Mouse (Mus musculus): ENCODE measurements around the gene Fcgrt. TPM values are rescaled to one million over a fixed set of nuclear protein-coding genes. Genes with fewer than 3 reads are reported as not detected.
A peak's percentile ranks its signal among the peaks of the same experiment; 100 is the strongest.

The Fcgrt gene
- polyA plus RNA-seq, 1 experiment from 2014 or later, result 16.1 TPM

DNA sequence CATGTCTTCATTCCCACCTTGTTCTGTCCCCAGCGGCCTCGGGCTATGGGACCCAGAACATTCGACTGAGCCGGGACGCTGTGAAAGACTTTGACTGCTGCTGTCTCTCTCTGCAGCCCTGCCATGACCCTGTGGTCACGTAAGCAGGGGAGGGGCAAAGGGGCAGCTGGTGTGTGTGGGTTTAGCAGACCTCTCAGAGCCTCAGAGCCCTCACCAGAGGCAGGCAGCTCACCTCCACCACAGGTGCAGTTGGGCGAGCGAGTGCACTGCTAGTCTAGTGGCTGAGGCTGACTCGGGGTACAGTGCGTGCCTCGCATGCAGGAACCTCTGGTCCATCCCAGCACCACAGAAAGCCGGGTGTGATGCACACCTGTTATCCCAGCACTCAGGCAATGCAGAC is 29.7 kb downstream of the Fcgrt start:
- no peaks in the 10 kb centered on the region for H3K9me3 ChIP-seq (ENCODE audit: control insufficient read depth, low read length)
- H3K27me3 ChIP-seq (ENCODE audit: control insufficient read depth, insufficient read depth, low read length), result no peaks in the 10 kb centered on the region
- H3K36me3 ChIP-seq (ENCODE audit: control insufficient read depth, insufficient read depth, low read length), result peaks cover 3% of the 10 kb centered on the region; the same call in 1 of the 2 replicates
- H3K27ac ChIP-seq (ENCODE audit: low read depth, low read length), result no peak overlapping the region
- 94% methylated on average over 12 of the region's 12 CpGs for WGBS
- ATAC-seq (ENCODE audit: low FRiP score) (no peak), DNase-seq (ENCODE audit: low spot score, missing footprints) (peak; percentile 44)
- H3K4me2 ChIP-seq, result no peak overlapping the region
- H3K9ac ChIP-seq (ENCODE audit: low read length), result no peak overlapping the region
- H3K4me3 ChIP-seq (ENCODE audit: low read depth, low read length), result no peak overlapping the region
- H3K4me1 ChIP-seq (ENCODE audit: control insufficient read depth, insufficient read depth, low read length), result no peaks in the 10 kb centered on the region

DNA sequence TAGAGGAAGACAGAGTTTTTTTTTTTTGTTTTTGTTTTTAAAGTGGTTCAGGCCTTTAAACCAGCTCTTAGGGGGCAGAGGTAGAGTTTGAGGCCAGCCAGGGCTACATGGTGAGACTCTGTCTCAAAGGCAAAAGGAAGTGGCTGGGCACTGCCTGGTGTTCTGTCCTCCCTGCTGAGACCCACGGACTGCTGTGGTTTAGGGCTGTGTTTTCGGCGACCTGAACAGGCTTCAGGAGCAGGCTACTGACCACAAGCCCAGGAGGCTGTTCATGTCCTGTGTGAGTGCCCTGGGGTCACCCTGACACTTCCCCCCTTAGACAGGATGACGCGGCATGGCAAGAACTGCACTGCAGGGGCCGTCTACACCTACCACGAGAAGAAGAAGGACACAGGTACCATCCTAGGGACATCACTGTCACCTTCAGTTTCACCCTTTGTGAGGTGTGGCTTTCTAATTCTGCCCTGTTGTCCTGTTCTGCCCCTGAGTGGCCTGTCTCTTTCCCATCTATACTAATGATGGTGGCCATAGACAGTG is 30.4 kb downstream of the Fcgrt start:
- H3K36me3 ChIP-seq (ENCODE audit: control insufficient read depth, insufficient read depth, low read length), result peaks cover 3% of the 10 kb centered on the region; the same call in 1 of the 2 replicates
- DNase-seq (ENCODE audit: low spot score, missing footprints) (peak; percentile 6), ATAC-seq (ENCODE audit: low FRiP score) (no peak)
- H3K9me3 ChIP-seq (ENCODE audit: control insufficient read depth, low read length), result no peaks in the 10 kb centered on the region
- no peaks in the 10 kb centered on the region for H3K27me3 ChIP-seq (ENCODE audit: control insufficient read depth, insufficient read depth, low read length)
- H3K9ac ChIP-seq (ENCODE audit: low read length), result no peak overlapping the region
- no peak overlapping the region for H3K27ac ChIP-seq (ENCODE audit: low read depth, low read length)
- no peak overlapping the region for H3K4me2 ChIP-seq
- 79% methylated on average over 7 of the region's 7 CpGs for WGBS
- no peaks in the 10 kb centered on the region for H3K4me1 ChIP-seq (ENCODE audit: control insufficient read depth, insufficient read depth, low read length)
- no peak overlapping the region for H3K4me3 ChIP-seq (ENCODE audit: low read depth, low read length)

DNA sequence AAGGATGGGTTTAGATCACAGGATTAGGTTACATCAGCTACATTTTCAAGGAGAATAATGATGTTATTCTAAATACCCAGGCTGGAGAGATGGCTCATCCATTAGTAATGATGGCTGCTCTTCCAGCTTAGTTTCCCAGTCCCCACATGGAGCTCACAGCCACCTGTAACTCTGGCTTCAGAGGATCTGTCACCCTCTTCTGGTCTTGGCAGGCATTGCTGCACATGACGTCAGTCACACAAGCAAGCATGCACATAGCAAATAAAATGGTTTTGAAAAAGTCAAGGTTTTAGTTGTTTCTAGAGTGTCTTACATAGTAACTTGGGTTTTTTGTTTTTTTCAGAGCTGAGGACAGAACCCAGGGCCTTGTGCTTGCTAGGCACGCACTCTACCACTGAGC is 31.4 kb downstream of the Fcgrt start:
- DNase-seq (ENCODE audit: low spot score, missing footprints) (peak; percentile 73), ATAC-seq (ENCODE audit: low FRiP score) (no peak)
- Histone ChIP-seq H3K27ac (ENCODE audit: low read depth, low read length) (no peak overlapping the region), H3K4me2 (no peak overlapping the region), H3K4me1 (ENCODE audit: control insufficient read depth, insufficient read depth, low read length) (no peaks in the 10 kb centered on the region), H3K36me3 (ENCODE audit: control insufficient read depth, insufficient read depth, low read length) (peaks cover 3% of the 10 kb centered on the region; the same call in 1 of the 2 replicates), H3K4me3 (ENCODE audit: low read depth, low read length) (no peak overlapping the region), H3K9ac (ENCODE audit: low read length) (no peak overlapping the region), H3K27me3 (ENCODE audit: control insufficient read depth, insufficient read depth, low read length) (no peaks in the 10 kb centered on the region), H3K9me3 (ENCODE audit: control insufficient read depth, low read length) (no peaks in the 10 kb centered on the region)
- 71% methylated on average over 2 of the region's 2 CpGs for WGBS

GRCm38 (mm10) chr7:45069671-45070070 is 34.0 kb downstream of the Fcgrt start:
- H3K4me3 ChIP-seq (ENCODE audit: low read depth, low read length), result no peak overlapping the region
- WGBS, result 97% methylated on average over 2 of the region's 2 CpGs
- H3K36me3 ChIP-seq (ENCODE audit: control insufficient read depth, insufficient read depth, low read length), result no peaks in the 10 kb centered on the region
- no peak overlapping the region for H3K9ac ChIP-seq (ENCODE audit: low read length)
- no peak overlapping the region for H3K4me2 ChIP-seq
- no peaks in the 10 kb centered on the region for H3K4me1 ChIP-seq (ENCODE audit: control insufficient read depth, insufficient read depth, low read length)
- peak; percentile 2 for DNase-seq (ENCODE audit: low spot score, missing footprints)
- no peaks in the 10 kb centered on the region for H3K27me3 ChIP-seq (ENCODE audit: control insufficient read depth, insufficient read depth, low read length)
- H3K27ac ChIP-seq (ENCODE audit: low read depth, low read length), result no peak overlapping the region
- no peak for ATAC-seq (ENCODE audit: low FRiP score)
- H3K9me3 ChIP-seq (ENCODE audit: control insufficient read depth, low read length), result no peaks in the 10 kb centered on the region

DNA sequence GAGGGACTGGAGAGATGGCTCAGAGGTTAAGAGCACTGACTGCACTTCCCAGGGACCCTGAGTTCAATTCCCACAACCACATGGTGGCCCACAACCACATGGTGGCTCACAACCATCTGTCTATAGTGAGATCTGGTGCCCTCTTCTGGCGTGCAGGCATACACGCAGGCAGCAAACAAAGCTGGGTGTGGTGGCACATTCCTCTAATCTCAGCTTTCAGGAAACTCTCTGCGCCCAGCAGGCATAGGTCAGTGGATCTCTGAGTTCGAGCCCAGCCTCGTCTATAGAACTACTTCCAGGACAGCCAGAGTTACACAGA is 35.7 kb downstream of the Fcgrt start:
- DNase-seq (ENCODE audit: low spot score, missing footprints) (peak; percentile 84), ATAC-seq (ENCODE audit: low FRiP score) (no peak)
- Histone ChIP-seq H3K36me3 (ENCODE audit: control insufficient read depth, insufficient read depth, low read length) (no peaks in the 10 kb centered on the region), H3K4me2 (no peak overlapping the region), H3K9ac (ENCODE audit: low read length) (no peak overlapping the region), H3K9me3 (ENCODE audit: control insufficient read depth, low read length) (no peaks in the 10 kb centered on the region), H3K27me3 (ENCODE audit: control insufficient read depth, insufficient read depth, low read length) (no peaks in the 10 kb centered on the region), H3K27ac (ENCODE audit: low read depth, low read length) (no peak overlapping the region), H3K4me3 (ENCODE audit: low read depth, low read length) (no peak overlapping the region), H3K4me1 (ENCODE audit: control insufficient read depth, insufficient read depth, low read length) (peaks cover 5% of the 10 kb centered on the region; the same call in 1 of the 2 replicates)
- WGBS, result 30% methylated on average over 5 of the region's 5 CpGs

- Histone ChIP-seq H3K4me3 (ENCODE audit: low read depth, low read length) (no peak overlapping the region), H3K4me1 (ENCODE audit: control insufficient read depth, insufficient read depth, low read length) (peaks cover 6% of the 10 kb centered on the region; the same call in 1 of the 2 replicates), H3K9ac (ENCODE audit: low read length) (no peak overlapping the region), H3K27ac (ENCODE audit: low read depth, low read length) (no peak overlapping the region), H3K27me3 (ENCODE audit: control insufficient read depth, insufficient read depth, low read length) (no peaks in the 10 kb centered on the region), H3K9me3 (ENCODE audit: control insufficient read depth, low read length) (no peaks in the 10 kb centered on the region), H3K4me2 (no peak overlapping the region), H3K36me3 (ENCODE audit: control insufficient read depth, insufficient read depth, low read length) (no peaks in the 10 kb centered on the region)
- no peak for ATAC-seq (ENCODE audit: low FRiP score)
- DNase-seq (ENCODE audit: low spot score, missing footprints), result no peak
- WGBS, result 76% methylated on average over 4 of the region's 4 CpGs
These were observed 36.3 kb downstream of the Fcgrt start for GRCm38 (mm10) chr7:45067190-45067999.

GRCm38 (mm10) chr7:45062239-45062835 is 41.3 kb downstream of the Fcgrt start, which contains the start of the genes Nosip and Prrg2:
Gene Nosip, plus strand, starts transcription at chr7:45062429.
Gene Prrg2, minus strand, starts transcription at chr7:45062677.
- Histone ChIP-seq H3K9me3 (ENCODE audit: control insufficient read depth, low read length) (no peaks in the 10 kb centered on the region), H3K4me2 (peak within 1 kb of the TSS; percentile 49), H3K9ac (ENCODE audit: low read length) (peak within 1 kb of the TSS; percentile 41), H3K4me1 (ENCODE audit: control insufficient read depth, insufficient read depth, low read length) (peaks cover 15% of the 10 kb centered on the region), H3K36me3 (ENCODE audit: control insufficient read depth, insufficient read depth, low read length) (no peaks in the 10 kb centered on the region), H3K27me3 (ENCODE audit: control insufficient read depth, insufficient read depth, low read length) (no peaks in the 10 kb centered on the region), H3K27ac (ENCODE audit: low read depth, low read length) (peak within 1 kb of the TSS; percentile 17), H3K4me3 (ENCODE audit: low read depth, low read length) (peak within 1 kb of the TSS; percentile 44)
- peak; percentile 100 for DNase-seq (ENCODE audit: low spot score, missing footprints)
- peak; percentile 90 for ATAC-seq (ENCODE audit: low FRiP score)
- under 1% methylated on average over 31 of the region's 31 CpGs for WGBS

- peak overlapping the region; percentile 41 for H3K9ac ChIP-seq (ENCODE audit: low read length)
- no peaks in the 10 kb centered on the region for H3K36me3 ChIP-seq (ENCODE audit: control insufficient read depth, insufficient read depth, low read length)
- peaks cover 15% of the 10 kb centered on the region for H3K4me1 ChIP-seq (ENCODE audit: control insufficient read depth, insufficient read depth, low read length)
- H3K4me2 ChIP-seq, result peak overlapping the region; percentile 49
- DNase-seq (ENCODE audit: low spot score, missing footprints) (no peak), ATAC-seq (ENCODE audit: low FRiP score) (0 out of 2 replicates have a peak, but pooled peaks have one; percentile 5)
- H3K9me3 ChIP-seq (ENCODE audit: control insufficient read depth, low read length), result no peaks in the 10 kb centered on the region
- no peak overlapping the region for H3K27ac ChIP-seq (ENCODE audit: low read depth, low read length)
- 28% methylated on average over 11 of the region's 11 CpGs for WGBS
- peak overlapping the region; percentile 44 for H3K4me3 ChIP-seq (ENCODE audit: low read depth, low read length)
- no peaks in the 10 kb centered on the region for H3K27me3 ChIP-seq (ENCODE audit: control insufficient read depth, insufficient read depth, low read length)
These were observed 42.0 kb downstream of the Fcgrt start for GRCm38 (mm10) chr7:45061532-45062075.

All from midbrain, embryonic 11.5 days (tissue).